Mouse (Mus musculus): Measurements from ENCODE around the gene Nedd4.

DNA sequence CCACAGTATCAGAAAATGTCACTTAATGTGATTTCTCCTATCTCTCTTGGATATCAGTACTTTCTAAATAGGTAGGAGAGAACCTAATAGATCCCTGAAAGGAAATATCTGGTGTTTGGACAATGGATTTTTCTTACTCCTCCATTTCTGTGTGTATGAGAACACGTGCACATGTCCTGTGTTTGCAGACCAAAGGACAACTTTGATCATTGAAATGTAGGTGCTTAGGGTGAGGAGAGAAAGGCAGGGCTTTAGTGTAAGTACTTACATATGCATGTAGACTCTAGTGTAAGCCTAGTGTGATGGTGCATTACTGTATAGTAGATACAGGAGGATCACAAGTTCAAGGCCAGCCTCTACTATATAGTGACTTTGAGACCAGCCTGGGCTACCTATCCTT lies 21.1 kb downstream of the Nedd4 start:
- TF ChIP-seq CTCF (IDR thresholded peaks at IDR 0.05; ENCODE audit: control insufficient read depth, insufficient read depth, insufficient read length) (no peak), MYOD1 (IDR thresholded peaks at IDR 0.05; ENCODE audit: control insufficient read depth, insufficient read length, low read depth) (no peak), MAX (IDR thresholded peaks at IDR 0.05) (no peak), USF1 (IDR thresholded peaks at IDR 0.05; ENCODE audit: low read depth) (no peak), FOSL1 (IDR thresholded peaks at IDR 0.05; ENCODE audit: insufficient read depth, low read length, poor library complexity, severe bottlenecking) (no peak), CEBPB (IDR thresholded peaks at IDR 0.05; ENCODE audit: low read depth) (no peak)
